Mouse (Mus musculus) heart, adult 2 months (tissue): Measurements from ENCODE around the gene Sez6.

Source experiments
- CTCF ChIP-seq: fragments of 200-600 bp; IDR thresholded peaks from 2 replicates; pipeline ENCODE4 v1.8.1; 2022; ENCODE audit warnings: antibody characterized with exemption, mild to moderate bottlenecking, moderate library complexity
- POLR2A ChIP-seq: fragments of 200-500 bp; IDR thresholded peaks from 2 replicates; pipeline ENCODE4 v1.6.1; 2011; ENCODE audit warnings: mild to moderate bottlenecking, low read depth, low read length, control low read depth; ENCODE audit not compliant: insufficient read depth

DNA sequence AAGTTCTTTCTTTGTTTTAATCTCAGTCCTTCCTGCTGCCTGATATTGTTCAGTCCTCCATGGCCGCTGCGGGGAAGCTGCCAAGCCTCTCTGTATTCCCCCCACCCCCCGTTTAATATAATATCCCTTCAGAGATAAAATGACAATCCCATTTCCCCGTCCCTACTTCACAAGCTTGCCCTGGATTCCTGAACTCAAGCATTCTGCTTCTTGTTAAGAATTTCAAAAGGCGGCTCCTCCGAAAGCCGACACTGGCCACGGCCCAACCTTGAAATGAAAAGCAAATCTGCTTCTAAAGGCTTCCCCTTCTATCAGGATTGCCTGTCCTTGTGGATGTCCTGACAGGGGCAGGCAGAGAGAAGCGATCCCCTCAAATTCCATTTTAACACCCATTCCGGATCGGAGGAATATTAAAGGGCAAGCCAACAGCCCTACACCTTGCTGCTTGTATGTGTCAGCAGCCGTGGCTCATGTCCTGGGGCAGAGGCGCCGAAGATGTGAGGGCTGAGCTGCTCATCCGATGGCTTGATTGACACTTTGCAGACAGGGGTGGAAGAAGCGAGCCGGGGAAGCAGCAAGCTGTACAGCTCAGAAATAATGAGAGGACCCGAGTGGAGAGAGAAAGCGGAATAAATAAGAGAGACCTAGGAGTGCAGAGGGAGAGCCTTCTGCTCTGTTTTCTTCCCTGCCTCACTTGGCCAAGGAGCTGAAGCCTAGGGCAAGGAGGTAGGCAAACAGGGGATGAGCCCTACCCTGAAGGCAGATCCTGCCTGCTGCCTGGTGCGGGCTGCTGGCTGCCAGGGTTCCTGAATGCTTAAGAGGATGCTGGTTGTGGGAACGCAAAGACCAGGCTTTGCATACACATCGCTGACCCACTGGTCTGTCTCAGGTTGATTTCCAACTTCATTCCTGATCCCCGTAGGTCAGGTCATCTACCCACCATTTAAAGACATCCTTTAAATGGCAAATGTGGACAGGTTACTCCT is 33.5 kb upstream of the Sez6 start:
- no peak for TF ChIP-seq CTCF
- no peak for TF ChIP-seq POLR2A
